Mouse (Mus musculus): ENCODE data around the gene Pak1. TPM values are rescaled to one million over a fixed set of nuclear protein-coding genes. Genes with fewer than 3 reads are reported as not detected.

Pak1 gene
- total and polyA plus RNA-seq, 3 experiments = 2.8 to 6.7 TPM; not detected in 1

DNA sequence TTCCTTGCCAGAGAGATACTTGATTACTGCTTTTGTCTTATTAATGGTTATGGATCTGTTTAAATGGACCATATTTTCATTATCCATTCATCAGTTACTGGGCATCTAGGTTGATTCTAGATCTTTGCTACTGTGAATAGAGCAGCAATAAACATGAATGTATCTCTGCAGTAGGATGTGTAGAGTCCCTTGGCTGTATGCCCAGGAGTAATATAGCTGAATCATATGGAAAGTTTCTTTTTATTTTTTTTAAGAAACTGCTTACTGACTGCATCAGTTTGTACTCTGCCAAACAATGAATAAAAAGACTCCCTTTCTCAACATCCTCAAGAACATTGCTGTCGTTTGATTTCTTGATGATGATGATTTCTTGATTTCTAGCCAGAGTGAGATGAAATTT, 137.5 kb downstream of the Pak1 start:
- Histone ChIP-seq H3K4me1 (ENCODE audit: control insufficient read depth in 1 of 2, insufficient read depth in 2 of 2, low read length in 2 of 2) (no peaks in the 10 kb centered on the region), H3K79me2 (ENCODE audit: control insufficient read depth, insufficient read depth, low read length, poor library complexity) (no peaks in the 10 kb centered on the region), H3K36me3 (ENCODE audit: control insufficient read depth in 1 of 2, insufficient read depth in 2 of 2, low read length in 2 of 2) (peaks cover 0 to 7% of the 10 kb centered on the region in 2 experiments; a peak in 2 of 4 replicates), H3K9ac (ENCODE audit: control insufficient read depth, low read depth, low read length, poor library complexity, severe bottlenecking) (no peak overlapping the region), H3K9me3 (replicated peaks; ENCODE audit: insufficient read depth, low read length) (no peaks in the 10 kb centered on the region), H3K27me3 (ENCODE audit: control insufficient read depth in 1 of 2, insufficient read depth in 2 of 2, low read length in 2 of 2) (no peaks in the 10 kb centered on the region; a peak in 2 of 4 replicates), H3K4me3 (ENCODE audit: control insufficient read depth in 1 of 2, insufficient read depth in 1 of 2, low read depth in 2 of 2, low read length in 2 of 2) (no peak overlapping the region), H3K27ac (ENCODE audit: control insufficient read depth, low read depth, low read length) (no peak overlapping the region)
- TF ChIP-seq POLR2A (IDR thresholded peaks at IDR 0.05; ENCODE audit: control insufficient read depth in 1 of 2, insufficient read depth in 1 of 2, low read depth in 1 of 2, low read length in 2 of 2, poor library complexity in 1 of 2) = no peak
- TF ChIP-seq NRF1 (IDR thresholded peaks at IDR 0.05; ENCODE audit: insufficient read depth, low read depth, low read length, poor library complexity, severe bottlenecking) = no peak
- TF ChIP-seq ZMIZ1 (IDR thresholded peaks at IDR 0.05; ENCODE audit: low read depth, low read length) = no peak
- TF ChIP-seq ZNF384 (IDR thresholded peaks at IDR 0.05; ENCODE audit: low read depth, low read length) = peak; percentile 89
- no peak for TF ChIP-seq GABPA (IDR thresholded peaks at IDR 0.05; ENCODE audit: low read depth, low read length)
- no peak for TF ChIP-seq MYB (IDR thresholded peaks at IDR 0.05; ENCODE audit: low read depth, low read length)
- TF ChIP-seq MXI1 (IDR thresholded peaks at IDR 0.05; ENCODE audit: low read depth, low read length) = no peak
- TF ChIP-seq SIN3A (IDR thresholded peaks at IDR 0.05; ENCODE audit: low read length) = no peak
- TF ChIP-seq EP300 (IDR thresholded peaks at IDR 0.05; ENCODE audit: low read depth in 1 of 2, low read length in 2 of 2) = peak; percentile 30 to 70; a peak in 2 of 4 replicates
- TF ChIP-seq ETS1 (IDR thresholded peaks at IDR 0.05; ENCODE audit: low read depth, low read length) = peak; percentile 41; the same call in 1 of the 2 replicates
- no peak for TF ChIP-seq CHD1 (IDR thresholded peaks at IDR 0.05; ENCODE audit: low read depth, low read length)
- peak; percentile 85 for DNase-seq (ENCODE audit: low read depth, low spot score)

GRCm38 (mm10) chr7:97926978-97927377, 138.6 kb downstream of the Pak1 start:
- no peak overlapping the region for H3K4me3 ChIP-seq (ENCODE audit: control insufficient read depth in 1 of 2, insufficient read depth in 1 of 2, low read depth in 2 of 2, low read length in 2 of 2)
- H3K9me3 ChIP-seq (replicated peaks; ENCODE audit: insufficient read depth, low read length) = no peaks in the 10 kb centered on the region
- peaks cover 0 to 7% of the 10 kb centered on the region in 2 experiments; a peak in 2 of 4 replicates for H3K36me3 ChIP-seq (ENCODE audit: control insufficient read depth in 1 of 2, insufficient read depth in 2 of 2, low read length in 2 of 2)
- no peak for DNase-seq (ENCODE audit: low read depth, low spot score)
- H3K9ac ChIP-seq (ENCODE audit: control insufficient read depth, low read depth, low read length, poor library complexity, severe bottlenecking) = no peak overlapping the region
- no peak for TF ChIP-seq MXI1 (IDR thresholded peaks at IDR 0.05; ENCODE audit: low read depth, low read length)
- TF ChIP-seq ZKSCAN1 (IDR thresholded peaks at IDR 0.05; ENCODE audit: low read depth, low read length) = no peak
- TF ChIP-seq MAFK (IDR thresholded peaks at IDR 0.05; ENCODE audit: borderline replicate concordance, low read depth, low read length) = no peak
- no peak for TF ChIP-seq USF2 (IDR thresholded peaks at IDR 0.05; ENCODE audit: borderline replicate concordance in 1 of 2, insufficient read depth in 1 of 2, low read depth in 1 of 2, low read length in 2 of 2)
- no peak for TF ChIP-seq NELFE (IDR thresholded peaks at IDR 0.05; ENCODE audit: low read depth, low read length)
- TF ChIP-seq MYB (IDR thresholded peaks at IDR 0.05; ENCODE audit: low read depth, low read length) = no peak
- TF ChIP-seq CHD1 (IDR thresholded peaks at IDR 0.05; ENCODE audit: low read depth, low read length) = no peak
- TF ChIP-seq MEF2A (IDR thresholded peaks at IDR 0.05; ENCODE audit: extremely low read depth, insufficient replicate concordance, low read depth, low read length, poor library complexity, severe bottlenecking) = no peak
- TF ChIP-seq SIN3A (IDR thresholded peaks at IDR 0.05; ENCODE audit: low read length) = no peak
- no peak for TF ChIP-seq E2F4 (IDR thresholded peaks at IDR 0.05; ENCODE audit: borderline replicate concordance, low read depth, low read length)
- no peak for TF ChIP-seq ZNF384 (IDR thresholded peaks at IDR 0.05; ENCODE audit: low read depth, low read length)
- TF ChIP-seq MYC (IDR thresholded peaks at IDR 0.05; ENCODE audit: low read depth, low read length) = no peak
- no peak for TF ChIP-seq BHLHE40 (IDR thresholded peaks at IDR 0.05; ENCODE audit: borderline replicate concordance, low read depth, low read length)
- TF ChIP-seq GATA1 (IDR thresholded peaks at IDR 0.05; ENCODE audit: low read depth, low read length) = no peak
- no peaks in the 10 kb centered on the region for H3K79me2 ChIP-seq (ENCODE audit: control insufficient read depth, insufficient read depth, low read length, poor library complexity)
- no peaks in the 10 kb centered on the region; a peak in 2 of 4 replicates for H3K27me3 ChIP-seq (ENCODE audit: control insufficient read depth in 1 of 2, insufficient read depth in 2 of 2, low read length in 2 of 2)
- H3K27ac ChIP-seq (ENCODE audit: control insufficient read depth, low read depth, low read length) = no peak overlapping the region
- no peaks in the 10 kb centered on the region for H3K4me1 ChIP-seq (ENCODE audit: control insufficient read depth in 1 of 2, insufficient read depth in 2 of 2, low read length in 2 of 2)
